Mouse (Mus musculus): ENCODE data around the gene Cox5a. TPM values are rescaled to one million over a fixed set of nuclear protein-coding genes. Genes with fewer than 3 reads are reported as not detected.

Gene Cox5a
- total RNA-seq, 4 experiments from 2014 or later, result 236 to 400 (median 335) TPM

DNA sequence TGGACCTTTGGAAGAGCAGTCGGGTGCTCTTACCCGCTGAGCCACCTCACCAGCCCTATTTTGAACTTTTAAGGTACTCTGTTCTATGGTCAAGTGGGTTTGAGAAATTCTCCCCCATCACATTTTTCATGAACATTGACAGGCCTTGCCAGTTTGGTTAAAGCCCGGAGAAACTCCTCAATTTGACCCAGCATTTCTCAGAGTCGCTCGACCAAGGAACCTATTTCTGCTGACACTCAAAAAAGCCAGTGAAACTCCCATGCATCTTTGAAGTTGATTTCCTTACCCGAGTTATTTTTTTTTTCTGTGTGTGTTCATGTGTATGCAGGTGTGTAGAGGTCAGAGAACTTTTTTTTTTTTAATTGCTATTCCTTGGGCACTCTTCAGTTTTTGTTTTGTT, 43.5 kb downstream of the Cox5a start:
- DNase-seq, result no peak

DNA sequence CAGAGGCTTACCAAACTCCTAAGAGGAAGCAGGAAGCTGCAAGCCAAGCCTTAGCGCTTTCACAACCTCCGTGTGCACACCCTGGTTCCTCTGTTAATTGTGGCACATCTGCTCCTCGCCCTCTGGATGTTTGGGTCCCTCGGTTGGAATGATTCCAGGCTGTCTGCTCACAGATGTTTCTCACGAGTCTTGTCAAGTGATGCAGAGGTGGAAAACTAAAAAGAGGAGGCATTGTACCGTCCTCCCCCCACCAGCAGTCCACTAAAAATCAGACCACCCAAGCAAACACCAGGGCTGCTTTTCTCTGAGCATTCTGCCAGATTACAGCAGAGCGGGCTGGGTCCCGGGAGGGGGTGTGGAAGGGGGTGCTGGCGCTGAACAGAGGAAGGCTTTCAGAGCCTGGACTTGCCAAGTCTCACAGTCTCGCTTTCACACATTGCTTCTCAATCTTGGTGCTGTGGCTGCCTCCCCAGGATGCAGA, 44.7 kb downstream of the Cox5a start:
- DNase-seq, result no peak

DNA sequence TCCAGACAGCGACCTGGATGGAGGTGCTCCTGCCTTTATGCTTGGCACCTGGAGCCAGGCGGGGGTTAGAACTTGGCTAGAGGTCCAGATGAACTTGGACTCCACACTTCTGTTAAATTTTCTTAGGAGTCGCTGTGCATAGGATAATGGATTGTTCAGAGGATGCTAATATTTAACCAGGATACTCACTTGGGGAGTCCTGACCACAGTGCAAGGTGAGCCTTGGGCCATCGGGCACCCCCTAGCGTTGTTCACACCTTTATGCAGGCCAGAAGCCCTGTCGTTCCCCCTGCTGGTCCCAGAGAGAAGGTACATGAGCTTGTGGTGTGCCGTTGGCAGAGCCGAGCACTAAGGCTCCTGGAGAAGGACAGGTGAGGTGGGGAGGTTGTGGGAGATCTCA, 45.8 kb downstream of the Cox5a start:
- no peak for DNase-seq

DNA sequence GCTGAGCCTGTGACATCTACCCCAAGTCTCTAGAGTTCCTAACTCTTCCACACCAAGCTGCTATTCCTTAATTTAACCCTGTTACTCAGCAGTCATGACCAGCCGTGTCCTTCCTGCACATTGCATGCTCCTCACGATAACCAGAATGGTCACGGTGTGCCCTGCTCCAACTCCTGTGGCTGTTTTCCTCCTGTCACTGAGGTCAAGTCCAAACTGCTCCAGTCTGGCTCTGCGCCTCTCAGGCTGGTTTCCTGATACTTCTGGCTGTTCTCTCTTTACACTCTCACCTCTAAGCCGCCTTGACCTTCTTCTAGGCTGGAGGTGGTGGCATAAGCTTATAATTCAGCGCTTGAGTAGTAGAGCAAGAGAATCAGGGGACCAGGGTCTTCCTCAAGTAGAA, 47.4 kb downstream of the Cox5a start:
- no peak for DNase-seq

DNA sequence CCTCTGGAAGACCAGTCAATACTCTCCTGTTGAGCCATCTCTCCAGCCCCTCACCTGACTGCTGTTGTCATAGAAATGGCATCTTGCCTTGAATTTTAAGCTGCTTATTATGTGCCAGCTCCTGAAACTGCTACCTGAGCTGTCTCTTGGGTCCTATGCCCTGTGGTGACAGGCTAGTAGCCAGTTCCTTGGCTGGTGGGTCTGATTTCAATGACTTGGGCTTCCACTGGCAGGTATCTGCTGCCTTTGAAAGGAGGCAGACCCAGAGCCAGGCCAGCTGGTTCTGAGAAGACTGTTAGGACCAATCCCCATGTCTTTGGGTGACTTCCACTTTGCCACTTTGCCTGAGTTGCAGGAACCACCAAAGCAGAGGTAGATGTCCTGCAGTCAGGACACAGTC, 53.3 kb downstream of the Cox5a start:
- no peak for DNase-seq

DNA sequence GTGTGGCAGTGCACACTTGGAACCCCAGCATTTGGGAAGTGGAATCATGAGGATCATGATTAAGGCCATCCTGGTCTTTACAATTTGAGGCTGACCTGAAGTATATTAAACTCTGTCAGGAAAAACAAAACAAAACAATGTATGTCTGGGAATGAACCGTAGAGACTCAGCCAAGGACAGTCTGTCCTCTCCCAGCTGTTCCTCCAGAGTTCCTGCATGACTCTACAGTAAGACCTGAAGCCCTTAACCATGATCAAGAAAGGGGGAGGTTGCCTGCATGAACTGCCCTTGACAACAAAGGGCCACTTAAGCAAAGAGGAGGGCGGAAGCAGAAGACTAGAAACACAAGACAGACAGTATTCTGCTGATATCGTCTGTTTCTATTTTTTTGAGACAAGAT, 54.5 kb downstream of the Cox5a start:
- no peak for DNase-seq

DNA sequence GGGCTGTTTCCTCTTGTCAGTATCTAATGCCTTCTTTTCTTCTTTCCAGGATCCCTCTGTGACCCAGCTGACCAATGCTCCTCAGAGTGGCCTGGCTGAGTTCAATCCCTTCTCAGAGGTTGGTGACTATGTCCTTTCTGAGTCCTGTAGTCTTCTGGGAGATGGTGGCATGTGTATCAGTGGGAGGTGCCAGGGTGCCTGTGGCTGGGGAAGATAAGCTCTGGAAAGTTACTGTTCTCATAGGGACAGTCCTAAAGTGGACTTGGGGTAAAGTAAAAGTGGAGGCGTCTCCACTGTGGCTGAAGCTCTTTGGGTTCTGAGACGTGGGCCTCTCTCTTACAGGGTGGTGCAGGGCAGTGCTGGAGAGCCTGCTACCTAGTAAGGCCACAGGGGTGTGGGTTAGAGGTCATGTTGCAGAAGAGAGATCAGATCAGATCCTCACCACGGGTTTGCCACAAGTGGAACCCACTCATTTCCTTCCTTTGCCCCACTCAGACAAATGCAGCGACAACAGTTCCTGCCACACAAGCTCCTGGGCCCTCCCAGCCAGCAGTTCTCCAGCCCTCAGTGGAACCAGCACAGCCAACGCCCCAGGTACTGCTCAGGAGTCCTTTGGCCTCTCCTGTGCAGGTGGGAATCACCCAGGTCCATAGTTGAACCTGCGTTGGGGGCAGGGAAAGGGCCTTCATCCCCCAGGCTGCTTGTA, 56.2 kb downstream of the Cox5a start:
- no peak for DNase-seq

Other genes starting within 250 kb of the Cox5a start
- gene Ppcdc, start 81.2 kb upstream of the Cox5a start, total RNA-seq (2022), result 10 to 100 TPM; 20.8 to 35.1 (median 25.2) TPM
- 10 to 100 TPM; 12.4 to 30.5 (median 21.9) TPM for gene Scamp5, start 53.2 kb upstream of the Cox5a start, total RNA-seq (2022)
- gene Rpp25, start 17.2 kb upstream of the Cox5a start, total RNA-seq (2022), result 1 to 10 TPM; 3.8 to 9.1 (median 5.3) TPM
- gene Fam219b, start 16.3 kb downstream of the Cox5a start, total RNA-seq (2022), result 10 to 100 TPM; 25.5 to 34.9 (median 31.0) TPM
- gene Mpi, start 31.5 kb downstream of the Cox5a start, total RNA-seq (2022), result 10 to 100 TPM; 35.5 to 66.3 (median 46.1) TPM
- gene Scamp2, start 39.7 kb downstream of the Cox5a start, total RNA-seq (2022), result 10 to 100 TPM; 62.3 to 78.5 (median 71.9) TPM
- 10 to 100 TPM; 10.8 to 33.3 (median 19.5) TPM for gene Ulk3, start 68.2 kb downstream of the Cox5a start, total RNA-seq (2022)
- gene Cplx3, start 85.0 kb downstream of the Cox5a start, total RNA-seq (2022), result not detected
- gene Lman1l, start 99.5 kb downstream of the Cox5a start, total RNA-seq (2022), result not detected
- 100 to 1,000 TPM in 1 of 4 experiments, 10 to 100 TPM in 3; 78.2 to 121 (median 82.4) TPM for gene Csk, start 132.4 kb downstream of the Cox5a start, total RNA-seq (2022)
- under 1 TPM in 2 of 4 experiments, not detected in 2; 0.19 to 0.49 TPM for gene Cyp1a2, start 162.4 kb downstream of the Cox5a start, total RNA-seq (2022)
- gene Cyp1a1, start 166.7 kb downstream of the Cox5a start, total RNA-seq (2022), result under 1 TPM in 2 of 4 experiments, not detected in 2; 0.11 to 0.49 TPM
- gene Edc3, start 187.3 kb downstream of the Cox5a start, total RNA-seq (2022), result 10 to 100 TPM; 10.4 to 11.4 (median 10.8) TPM
- 10 to 100 TPM; 75.3 to 83.3 (median 78.5) TPM for gene Clk3, start 244.6 kb downstream of the Cox5a start, total RNA-seq (2022)

Data from adrenal gland, adult 8-10 months (tissue).